Mouse (Mus musculus): ENCODE measurements around the gene Hnrnpm. TPM values are rescaled to one million over a fixed set of nuclear protein-coding genes. Genes with fewer than 3 reads are reported as not detected.
"Not testable (repeated sequence)": the region's sequence is repeated elsewhere in the genome, so short reads cannot be mapped to it uniquely, and the experiment has no call there.

Hnrnpm gene
- polyA plus RNA-seq, 1 experiment from 2014 or later, result 283 TPM

DNA sequence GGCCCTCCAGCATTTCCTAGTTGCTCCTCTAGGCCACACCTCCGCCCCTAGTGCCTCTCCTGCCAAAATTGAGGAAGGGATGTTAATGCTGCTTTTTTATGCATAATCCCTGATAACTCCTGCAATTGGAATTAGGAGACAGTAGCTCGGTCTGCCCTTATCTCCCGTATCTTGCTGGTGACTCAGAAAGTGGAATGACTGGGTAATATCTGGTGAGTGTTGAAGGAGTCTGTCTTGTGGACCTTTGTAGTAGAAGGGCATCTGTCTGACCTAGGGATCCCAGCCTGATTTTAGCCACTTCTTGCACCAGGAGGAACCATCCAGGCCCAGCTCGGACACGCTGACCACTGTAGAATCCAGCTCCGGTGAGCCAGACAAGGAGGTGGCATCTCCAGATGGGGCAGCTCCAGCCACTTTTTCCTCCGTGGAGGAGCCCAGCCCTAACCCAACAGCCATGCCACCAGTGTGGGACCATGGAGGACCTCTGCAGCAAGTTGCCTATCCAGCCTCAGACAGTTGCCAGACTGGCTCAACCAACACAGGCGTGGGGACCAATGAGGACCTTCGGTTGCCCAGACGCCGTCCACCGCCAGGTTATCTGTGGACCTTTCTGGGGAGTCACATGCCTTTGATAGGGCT lies 57.1 kb downstream of the Hnrnpm start:
- peaks cover 19% of the 10 kb centered on the region for H3K36me3 ChIP-seq
- no peak for ATAC-seq (ENCODE audit: insufficient number of reproducible peaks, low FRiP score, low TSS enrichment, low read depth)

GRCm38 (mm10) chr17:33628621-33629486 lies 57.8 kb downstream of the Hnrnpm start, which contains the start of gene Zfp414:
Gene Zfp414 (plus strand): TSS chr17:33629090.
- H3K9me3 ChIP-seq (replicated peaks), result no peaks in the 10 kb centered on the region
- ATAC-seq (ENCODE audit: insufficient number of reproducible peaks, low FRiP score, low TSS enrichment, low read depth), result peak; percentile 94

More for the DNA sequence above, 57.1 kb downstream of the Hnrnpm start:
- H3K27me3 ChIP-seq, result no peaks in the 10 kb centered on the region
- H3K9me3 ChIP-seq (replicated peaks), result no peaks in the 10 kb centered on the region
- H3K4me1 ChIP-seq, result peaks cover 21% of the 10 kb centered on the region
- H3K9ac ChIP-seq, result peak overlapping the region; percentile 73
- H3K27ac ChIP-seq (replicated peaks), result peak overlapping the region; percentile 100
- 63% methylated on average over 12 of the region's 12 CpGs for WGBS
- H3K4me3 ChIP-seq (replicated peaks), result peak overlapping the region; percentile 84
- peak overlapping the region; percentile 80 for H3K4me2 ChIP-seq (replicated peaks)

DNA sequence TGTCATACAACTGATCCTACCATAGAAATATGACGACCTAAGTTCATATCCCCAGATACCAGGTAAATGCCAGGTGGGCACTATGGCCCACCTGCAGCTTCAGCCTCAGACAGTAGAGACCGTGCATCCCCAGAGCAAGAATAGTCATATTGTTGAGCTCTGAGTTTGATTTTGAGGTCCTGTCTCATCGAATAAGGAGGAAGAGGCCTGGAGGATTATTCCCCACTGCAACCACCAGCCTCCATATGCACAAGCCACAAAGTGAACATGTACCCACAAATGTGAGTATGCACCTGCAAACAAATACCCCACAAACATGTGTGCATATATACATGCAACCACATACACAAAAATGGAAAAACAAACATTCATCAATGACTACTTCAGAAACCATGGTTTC lies 59.4 kb downstream of the Hnrnpm start:
- no peaks in the 10 kb centered on the region for H3K9me3 ChIP-seq (replicated peaks)
- peaks cover 21% of the 10 kb centered on the region for H3K4me1 ChIP-seq
- no peak for ATAC-seq (ENCODE audit: insufficient number of reproducible peaks, low FRiP score, low TSS enrichment, low read depth)
- H3K36me3 ChIP-seq, result peaks cover 14% of the 10 kb centered on the region
- no peak overlapping the region for H3K9ac ChIP-seq
- H3K4me3 ChIP-seq (replicated peaks), result no peak overlapping the region
- H3K4me2 ChIP-seq (replicated peaks), result no peak overlapping the region
- no peaks in the 10 kb centered on the region for H3K27me3 ChIP-seq
- 91% methylated on average over 3 of the region's 3 CpGs for WGBS
- no peak overlapping the region for H3K27ac ChIP-seq (replicated peaks)

More at GRCm38 (mm10) chr17:33628621-33629486, 57.8 kb downstream of the Hnrnpm start, which contains the start of gene Zfp414:
- Histone ChIP-seq H3K27ac (replicated peaks) (peak within 1 kb of the TSS; percentile 100), H3K9ac (peak within 1 kb of the TSS; percentile 73), H3K36me3 (peaks cover 19% of the 10 kb centered on the region), H3K27me3 (no peaks in the 10 kb centered on the region), H3K4me3 (replicated peaks) (peak within 1 kb of the TSS; percentile 84), H3K4me1 (peaks cover 21% of the 10 kb centered on the region), H3K4me2 (replicated peaks) (peak within 1 kb of the TSS; percentile 80)
- WGBS, result 5% methylated on average over 34 of the region's 35 CpGs

DNA sequence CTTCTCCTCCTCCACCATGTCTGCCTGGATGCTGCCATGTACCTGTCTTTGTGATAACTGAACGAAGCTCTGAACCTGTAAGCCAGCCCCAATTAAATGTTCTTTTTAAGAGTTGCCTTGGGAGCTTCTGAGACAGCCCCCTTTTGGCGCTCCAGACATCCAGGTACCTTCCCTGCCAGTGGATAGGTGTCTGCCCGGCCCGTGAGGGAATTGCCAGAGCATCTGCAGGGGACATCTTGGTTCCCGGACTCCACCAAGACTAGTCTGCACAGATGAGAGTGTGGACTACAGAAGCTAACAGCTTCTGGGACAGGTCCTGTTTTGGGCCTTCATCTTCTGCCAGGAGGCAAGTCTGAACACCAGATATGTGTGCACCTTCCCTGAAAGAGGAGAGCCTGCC lies 72.9 kb downstream of the Hnrnpm start:
- not testable (repeated sequence) for ATAC-seq (ENCODE audit: insufficient number of reproducible peaks, low FRiP score, low TSS enrichment, low read depth); H3K4me3 ChIP-seq (replicated peaks); H3K36me3 ChIP-seq; H3K4me1 ChIP-seq; H3K4me2 ChIP-seq (replicated peaks); H3K27ac ChIP-seq (replicated peaks); H3K9me3 ChIP-seq (replicated peaks); H3K27me3 ChIP-seq; H3K9ac ChIP-seq
- WGBS, result 88% methylated on average over 5 of the region's 5 CpGs

DNA sequence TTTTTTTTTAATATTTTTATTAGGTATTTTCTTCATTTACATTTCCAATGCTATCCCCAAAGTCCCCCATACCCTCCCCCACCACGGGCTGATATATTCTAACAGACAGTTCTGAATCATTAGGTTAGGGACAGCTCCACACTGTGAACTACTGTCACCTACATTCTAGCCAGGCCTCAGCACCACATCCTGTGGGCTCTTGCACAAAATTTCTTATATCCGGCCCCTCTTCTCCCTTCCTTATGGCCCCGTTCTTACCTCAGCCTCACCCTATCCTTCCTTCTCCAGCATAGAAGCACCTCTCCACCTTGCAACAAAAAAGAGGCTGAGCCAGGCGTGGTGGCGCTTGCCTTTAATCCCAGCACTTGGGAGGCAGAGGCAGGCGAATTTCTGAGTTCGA lies 76.1 kb downstream of the Hnrnpm start:
- WGBS, result 87% methylated on average over 7 of the region's 7 CpGs
- no peaks in the 10 kb centered on the region for H3K4me1 ChIP-seq
- no peak overlapping the region for H3K4me2 ChIP-seq (replicated peaks)

DNA sequence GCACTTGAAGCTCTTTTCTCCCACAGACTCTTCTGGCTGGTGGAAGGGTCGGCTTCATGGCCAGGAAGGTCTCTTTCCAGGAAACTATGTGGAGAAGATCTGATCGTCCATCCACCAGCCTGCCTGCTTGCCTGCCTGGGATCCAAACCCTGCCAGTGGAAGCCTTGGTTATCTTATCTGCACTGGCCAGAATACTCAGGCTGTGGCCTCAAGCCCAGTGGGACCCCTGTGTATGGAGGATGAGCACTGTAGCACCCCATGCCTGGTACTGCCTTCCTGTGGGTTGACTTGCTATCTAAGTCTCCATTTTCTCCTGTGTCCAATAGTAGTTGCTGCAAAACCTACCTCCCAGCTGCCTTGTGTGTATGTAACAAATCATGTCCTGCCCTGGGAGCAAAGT lies 79.4 kb downstream of the Hnrnpm start:
- H3K27ac ChIP-seq (replicated peaks), result no peak overlapping the region
- no peaks in the 10 kb centered on the region for H3K4me1 ChIP-seq
- H3K4me3 ChIP-seq (replicated peaks), result no peak overlapping the region
- H3K9me3 ChIP-seq (replicated peaks), result no peaks in the 10 kb centered on the region
- H3K36me3 ChIP-seq, result no peaks in the 10 kb centered on the region
- no peak overlapping the region for H3K9ac ChIP-seq
- no peak for ATAC-seq (ENCODE audit: insufficient number of reproducible peaks, low FRiP score, low TSS enrichment, low read depth)
- 88% methylated on average over 2 of the region's 2 CpGs for WGBS
- no peaks in the 10 kb centered on the region for H3K27me3 ChIP-seq
- H3K4me2 ChIP-seq (replicated peaks), result no peak overlapping the region

More for the DNA sequence above, 76.1 kb downstream of the Hnrnpm start:
- H3K4me3 ChIP-seq (replicated peaks), result no peak overlapping the region
- H3K27me3 ChIP-seq, result no peaks in the 10 kb centered on the region
- no peak overlapping the region for H3K27ac ChIP-seq (replicated peaks)
- no peak overlapping the region for H3K9ac ChIP-seq
- no peaks in the 10 kb centered on the region for H3K9me3 ChIP-seq (replicated peaks)
- H3K36me3 ChIP-seq, result no peaks in the 10 kb centered on the region
- no peak for ATAC-seq (ENCODE audit: insufficient number of reproducible peaks, low FRiP score, low TSS enrichment, low read depth)

- ATAC-seq (ENCODE audit: insufficient number of reproducible peaks, low FRiP score, low TSS enrichment, low read depth), result no peak
- no peak overlapping the region for H3K4me3 ChIP-seq (replicated peaks)
- 83% methylated on average over 12 of the region's 12 CpGs for WGBS
- no peaks in the 10 kb centered on the region for H3K27me3 ChIP-seq
- no peak overlapping the region for H3K27ac ChIP-seq (replicated peaks)
- no peaks in the 10 kb centered on the region for H3K9me3 ChIP-seq (replicated peaks)
- H3K4me2 ChIP-seq (replicated peaks), result no peak overlapping the region
- H3K9ac ChIP-seq, result no peak overlapping the region
- no peaks in the 10 kb centered on the region for H3K36me3 ChIP-seq
- no peaks in the 10 kb centered on the region for H3K4me1 ChIP-seq
These were observed 84.7 kb downstream of the Hnrnpm start for GRCm38 (mm10) chr17:33601947-33602346.

GRCm38 (mm10) chr17:33600831-33601230 lies 85.8 kb downstream of the Hnrnpm start:
- H3K36me3 ChIP-seq, result no peaks in the 10 kb centered on the region
- ATAC-seq (ENCODE audit: insufficient number of reproducible peaks, low FRiP score, low TSS enrichment, low read depth), result no peak
- no peaks in the 10 kb centered on the region for H3K4me1 ChIP-seq
- no peak overlapping the region for H3K4me2 ChIP-seq (replicated peaks)
- H3K27ac ChIP-seq (replicated peaks), result no peak overlapping the region
- H3K4me3 ChIP-seq (replicated peaks), result no peak overlapping the region
- no peaks in the 10 kb centered on the region for H3K9me3 ChIP-seq (replicated peaks)
- no peaks in the 10 kb centered on the region for H3K27me3 ChIP-seq
- 73% methylated on average over 3 of the region's 3 CpGs for WGBS
- H3K9ac ChIP-seq, result no peak overlapping the region

- no peaks in the 10 kb centered on the region for H3K27me3 ChIP-seq
- H3K4me1 ChIP-seq, result no peaks in the 10 kb centered on the region
- H3K4me2 ChIP-seq (replicated peaks), result no peak overlapping the region
- H3K9me3 ChIP-seq (replicated peaks), result no peaks in the 10 kb centered on the region
- no peak overlapping the region for H3K27ac ChIP-seq (replicated peaks)
- 86% methylated on average over 8 of the region's 8 CpGs for WGBS
- H3K9ac ChIP-seq, result no peak overlapping the region
- no peaks in the 10 kb centered on the region for H3K36me3 ChIP-seq
- no peak for ATAC-seq (ENCODE audit: insufficient number of reproducible peaks, low FRiP score, low TSS enrichment, low read depth)
- H3K4me3 ChIP-seq (replicated peaks), result no peak overlapping the region
These were observed 86.7 kb downstream of the Hnrnpm start for GRCm38 (mm10) chr17:33599836-33600475.

DNA sequence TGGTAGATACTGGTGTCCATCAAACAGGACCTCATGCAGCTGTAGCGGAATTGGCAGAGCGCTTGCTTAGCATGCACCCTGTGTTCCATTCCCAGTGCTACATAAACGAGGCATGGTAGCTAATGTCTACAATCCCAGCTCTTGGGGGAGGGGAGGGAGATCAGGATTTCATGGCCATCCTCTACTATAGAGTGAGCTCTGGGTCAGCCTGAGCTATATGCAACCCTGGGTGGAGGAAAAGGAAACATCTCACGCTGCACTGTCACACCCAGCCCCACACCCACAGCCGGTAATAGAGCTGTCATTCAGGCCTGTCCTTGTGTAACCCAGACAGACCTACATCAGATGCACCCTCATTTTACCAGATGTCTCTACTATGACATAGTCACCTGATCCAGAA lies 88.2 kb downstream of the Hnrnpm start:
- no peak for ATAC-seq (ENCODE audit: insufficient number of reproducible peaks, low FRiP score, low TSS enrichment, low read depth)
- Histone ChIP-seq H3K27me3 (no peaks in the 10 kb centered on the region), H3K27ac (replicated peaks) (no peak overlapping the region), H3K9me3 (replicated peaks) (no peaks in the 10 kb centered on the region), H3K36me3 (no peaks in the 10 kb centered on the region), H3K4me1 (no peaks in the 10 kb centered on the region), H3K9ac (no peak overlapping the region), H3K4me2 (replicated peaks) (no peak overlapping the region), H3K4me3 (replicated peaks) (no peak overlapping the region)
- 78% methylated on average over 5 of the region's 5 CpGs for WGBS

GRCm38 (mm10) chr17:33597271-33597670 lies 89.4 kb downstream of the Hnrnpm start:
- no peak for ATAC-seq (ENCODE audit: insufficient number of reproducible peaks, low FRiP score, low TSS enrichment, low read depth)
- no peaks in the 10 kb centered on the region for H3K27me3 ChIP-seq

More at GRCm38 (mm10) chr17:33597271-33597670, 89.4 kb downstream of the Hnrnpm start:
- no peaks in the 10 kb centered on the region for H3K4me1 ChIP-seq
- no peak overlapping the region for H3K4me2 ChIP-seq (replicated peaks)
- H3K36me3 ChIP-seq, result no peaks in the 10 kb centered on the region
- H3K4me3 ChIP-seq (replicated peaks), result no peak overlapping the region
- H3K9ac ChIP-seq, result no peak overlapping the region
- no peaks in the 10 kb centered on the region for H3K9me3 ChIP-seq (replicated peaks)
- no peak overlapping the region for H3K27ac ChIP-seq (replicated peaks)

Measured in embryonic facial prominence, embryonic 15.5 days (tissue).